Mouse (Mus musculus): ENCODE measurements at regions not wholly inside any gene's neighbourhood (a gene's known extent, or its start where the extent isn't known, plus 50 kb on each side); places are given as distances from the start of the nearest gene placed in this dataset.

DNA sequence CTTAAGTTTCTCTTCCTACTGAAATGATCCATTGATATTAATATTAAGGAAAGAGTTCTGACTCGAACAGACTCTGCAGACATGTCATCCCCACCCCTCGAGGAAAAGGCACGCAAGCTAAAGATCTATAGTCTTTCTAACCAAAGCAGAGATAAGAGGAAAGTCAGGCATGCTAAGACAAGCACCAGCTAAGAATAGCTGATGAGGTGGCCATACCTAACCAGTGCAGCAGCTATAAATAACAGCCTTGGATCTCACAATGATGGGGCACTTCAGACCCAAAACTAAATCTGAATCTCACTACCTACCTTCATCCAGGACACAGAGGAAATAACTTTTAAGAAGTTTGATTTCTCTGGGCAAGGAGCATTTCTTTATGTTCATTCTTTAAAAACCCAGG lies 386.4 kb upstream of the Fat1 start:
- no peak overlapping the region for H3ac ChIP-seq (ENCODE audit: control insufficient read depth, insufficient read length)
- no peaks in the 10 kb centered on the region for H3K79me2 ChIP-seq (ENCODE audit: control insufficient read depth, insufficient read depth)
- H3K4me3 ChIP-seq = no peak overlapping the region
- peak overlapping the region; percentile 6 for H3K4me2 ChIP-seq (ENCODE audit: low read depth)
- TF ChIP-seq SRF (IDR thresholded peaks at IDR 0.05; ENCODE audit: control insufficient read depth, insufficient read length, low read depth) = no peak
- TF ChIP-seq POLR2AphosphoS2 (IDR thresholded peaks at IDR 0.05; ENCODE audit: insufficient read length, low read depth) = no peak
- TF ChIP-seq MYOD1 (IDR thresholded peaks at IDR 0.05; ENCODE audit: control insufficient read depth in 1 of 3, insufficient read length in 2 of 3, low read depth in 2 of 3) = no peak
- no peak for TF ChIP-seq POLR2A (IDR thresholded peaks at IDR 0.05; ENCODE audit: insufficient read length, low read depth)
- TF ChIP-seq CEBPB (IDR thresholded peaks at IDR 0.05; ENCODE audit: insufficient read depth, poor library complexity, severe bottlenecking) = no peak
- no peaks in the 10 kb centered on the region for H3K27me3 ChIP-seq (ENCODE audit: control insufficient read depth, insufficient read depth, insufficient read length)
- H3K36me3 ChIP-seq (ENCODE audit: control insufficient read depth, insufficient read depth) = no peaks in the 10 kb centered on the region

GRCm38 (mm10) chr8:44559161-44559560 lies 376.1 kb upstream of the Fat1 start:
- no peak overlapping the region for H3K4me2 ChIP-seq (ENCODE audit: low read depth)
- no peaks in the 10 kb centered on the region for H3K79me2 ChIP-seq (ENCODE audit: control insufficient read depth, insufficient read depth)
- TF ChIP-seq TCF3 (IDR thresholded peaks at IDR 0.05; ENCODE audit: insufficient read length, low read depth) (no peak), MYOG (IDR thresholded peaks at IDR 0.05; ENCODE audit: control insufficient read depth in 1 of 3, insufficient read depth in 1 of 3, insufficient read length in 2 of 3, low read depth in 2 of 3) (no peak), TCF12 (IDR thresholded peaks at IDR 0.05; ENCODE audit: insufficient read depth, poor library complexity, severe bottlenecking) (no peak), E2F4 (IDR thresholded peaks at IDR 0.05; ENCODE audit: insufficient read depth) (no peak), MAX (IDR thresholded peaks at IDR 0.05; ENCODE audit: low read depth) (no peak), USF1 (IDR thresholded peaks at IDR 0.05; ENCODE audit: low read depth) (no peak), MYOD1 (IDR thresholded peaks at IDR 0.05; ENCODE audit: control insufficient read depth in 1 of 3, insufficient read length in 2 of 3, low read depth in 2 of 3) (no peak), REST (IDR thresholded peaks at IDR 0.05; ENCODE audit: insufficient read depth, insufficient read length) (no peak), POLR2A (IDR thresholded peaks at IDR 0.05; ENCODE audit: insufficient read length, low read depth) (no peak), POLR2AphosphoS2 (IDR thresholded peaks at IDR 0.05; ENCODE audit: insufficient read length, low read depth) (no peak), CEBPB (IDR thresholded peaks at IDR 0.05; ENCODE audit: insufficient read depth, poor library complexity, severe bottlenecking) (no peak), SRF (IDR thresholded peaks at IDR 0.05; ENCODE audit: control insufficient read depth, insufficient read length, low read depth) (no peak)
- no peak overlapping the region for H3K4me3 ChIP-seq
- no peak overlapping the region for H3ac ChIP-seq (ENCODE audit: control insufficient read depth, insufficient read length)
- no peaks in the 10 kb centered on the region for H3K27me3 ChIP-seq (ENCODE audit: control insufficient read depth, insufficient read depth, insufficient read length)
- no peaks in the 10 kb centered on the region for H3K36me3 ChIP-seq (ENCODE audit: control insufficient read depth, insufficient read depth)

- H3K4me2 ChIP-seq (ENCODE audit: low read depth) = no peak overlapping the region
- no peaks in the 10 kb centered on the region for H3K27me3 ChIP-seq (ENCODE audit: control insufficient read depth, insufficient read depth, insufficient read length)
- no peak overlapping the region for H3K4me3 ChIP-seq
- H3ac ChIP-seq (ENCODE audit: control insufficient read depth, insufficient read length) = no peak overlapping the region
- H3K79me2 ChIP-seq (ENCODE audit: control insufficient read depth, insufficient read depth) = no peaks in the 10 kb centered on the region
- TF ChIP-seq TCF3 (IDR thresholded peaks at IDR 0.05; ENCODE audit: insufficient read length, low read depth) (no peak), POLR2AphosphoS2 (IDR thresholded peaks at IDR 0.05; ENCODE audit: insufficient read length, low read depth) (no peak), TCF12 (IDR thresholded peaks at IDR 0.05; ENCODE audit: insufficient read depth, poor library complexity, severe bottlenecking) (no peak), MAX (IDR thresholded peaks at IDR 0.05; ENCODE audit: low read depth) (no peak), USF1 (IDR thresholded peaks at IDR 0.05; ENCODE audit: low read depth) (no peak), POLR2A (IDR thresholded peaks at IDR 0.05; ENCODE audit: insufficient read length, low read depth) (no peak), SRF (IDR thresholded peaks at IDR 0.05; ENCODE audit: control insufficient read depth, insufficient read length, low read depth) (no peak), REST (IDR thresholded peaks at IDR 0.05; ENCODE audit: insufficient read depth, insufficient read length) (no peak), MYOG (IDR thresholded peaks at IDR 0.05; ENCODE audit: control insufficient read depth in 1 of 3, insufficient read depth in 1 of 3, insufficient read length in 2 of 3, low read depth in 2 of 3) (no peak), MYOD1 (IDR thresholded peaks at IDR 0.05; ENCODE audit: control insufficient read depth in 1 of 3, insufficient read length in 2 of 3, low read depth in 2 of 3) (no peak), CEBPB (IDR thresholded peaks at IDR 0.05; ENCODE audit: insufficient read depth, poor library complexity, severe bottlenecking) (no peak), E2F4 (IDR thresholded peaks at IDR 0.05; ENCODE audit: insufficient read depth) (no peak)
- H3K36me3 ChIP-seq (ENCODE audit: control insufficient read depth, insufficient read depth) = no peaks in the 10 kb centered on the region
These were observed 358.9 kb upstream of the Fat1 start for GRCm38 (mm10) chr8:44576314-44576858.

- Histone ChIP-seq H3K4me2 (ENCODE audit: low read depth) (no peak overlapping the region), H3K27me3 (ENCODE audit: control insufficient read depth, insufficient read depth, insufficient read length) (no peaks in the 10 kb centered on the region), H3K4me3 (no peak overlapping the region), H3K36me3 (ENCODE audit: control insufficient read depth, insufficient read depth) (no peaks in the 10 kb centered on the region), H3K79me2 (ENCODE audit: control insufficient read depth, insufficient read depth) (no peaks in the 10 kb centered on the region), H3ac (ENCODE audit: control insufficient read depth, insufficient read length) (no peak overlapping the region)
- TF ChIP-seq POLR2AphosphoS2 (IDR thresholded peaks at IDR 0.05; ENCODE audit: insufficient read length, low read depth) (no peak), TCF12 (IDR thresholded peaks at IDR 0.05; ENCODE audit: insufficient read depth, poor library complexity, severe bottlenecking) (no peak), MAX (IDR thresholded peaks at IDR 0.05; ENCODE audit: low read depth) (no peak), TCF3 (IDR thresholded peaks at IDR 0.05; ENCODE audit: insufficient read length, low read depth) (no peak), SRF (IDR thresholded peaks at IDR 0.05; ENCODE audit: control insufficient read depth, insufficient read length, low read depth) (no peak), MYOG (IDR thresholded peaks at IDR 0.05; ENCODE audit: control insufficient read depth in 1 of 3, insufficient read depth in 1 of 3, insufficient read length in 2 of 3, low read depth in 2 of 3) (no peak), E2F4 (IDR thresholded peaks at IDR 0.05; ENCODE audit: insufficient read depth) (no peak), REST (IDR thresholded peaks at IDR 0.05; ENCODE audit: insufficient read depth, insufficient read length) (no peak), MYOD1 (IDR thresholded peaks at IDR 0.05; ENCODE audit: control insufficient read depth in 1 of 3, insufficient read length in 2 of 3, low read depth in 2 of 3) (no peak), CEBPB (IDR thresholded peaks at IDR 0.05; ENCODE audit: insufficient read depth, poor library complexity, severe bottlenecking) (no peak), POLR2A (IDR thresholded peaks at IDR 0.05; ENCODE audit: insufficient read length, low read depth) (no peak), USF1 (IDR thresholded peaks at IDR 0.05; ENCODE audit: low read depth) (no peak)
These were observed 358.3 kb upstream of the Fat1 start for GRCm38 (mm10) chr8:44576993-44577392.

Data from myocyte (in vitro differentiated cells).